Mouse (Mus musculus) frontal cortex, postnatal 10 days (tissue): ENCODE data around the gene Add3.

ENCODE experiments used
- DNase-seq, 2 experiments: peaks; one replicate each; pipeline ENCODE4 v3.0.0; 2022; ENCODE audit warnings: low spot score in 2 of 2, mixed read lengths in 1 of 2

Gene Add3

GRCm38 (mm10) chr19:53130399-53131175 is 9.7 kb upstream of the Add3 start:
- no peak for DNase-seq

- DNase-seq, result no peak
Measured at GRCm38 (mm10) chr19:53132471-53132870, 7.8 kb upstream of the Add3 start.

GRCm38 (mm10) chr19:53136336-53137090 is 3.7 kb upstream of the Add3 start:
- DNase-seq, result no peak

- DNase-seq, result no peak
Measured at GRCm38 (mm10) chr19:53137116-53137670, 3.0 kb upstream of the Add3 start.

GRCm38 (mm10) chr19:53140804-53141250 is 584 bp downstream of the Add3 start:
- DNase-seq, result no peak

GRCm38 (mm10) chr19:53141251-53142072 is 1.2 kb downstream of the Add3 start:
- peak; percentile 58 to 61 for DNase-seq

GRCm38 (mm10) chr19:53142190-53143107 is 2.2 kb downstream of the Add3 start:
- DNase-seq, result peak; percentile 98 to 100

GRCm38 (mm10) chr19:53143108-53143971 is 3.1 kb downstream of the Add3 start:
- peak in 1 of 2 experiments; percentile 33 for DNase-seq

GRCm38 (mm10) chr19:53145075-53145474 is 4.8 kb downstream of the Add3 start:
- no peak for DNase-seq

- no peak for DNase-seq
Measured at GRCm38 (mm10) chr19:53149381-53149780, 9.1 kb downstream of the Add3 start.

- DNase-seq, result no peak
Measured at GRCm38 (mm10) chr19:53152451-53152850, 12.2 kb downstream of the Add3 start.

- DNase-seq, result no peak
Measured at GRCm38 (mm10) chr19:53153096-53153495, 12.9 kb downstream of the Add3 start.

- DNase-seq, result no peak
Measured at GRCm38 (mm10) chr19:53154156-53154555, 13.9 kb downstream of the Add3 start.

- DNase-seq, result no peak
Measured at GRCm38 (mm10) chr19:53156361-53156760, 16.1 kb downstream of the Add3 start.

GRCm38 (mm10) chr19:53157176-53157575 is 16.9 kb downstream of the Add3 start:
- no peak for DNase-seq

- DNase-seq, result no peak
Measured at GRCm38 (mm10) chr19:53159351-53159750, 19.1 kb downstream of the Add3 start.

- DNase-seq, result no peak
Measured at GRCm38 (mm10) chr19:53162927-53163326, 22.7 kb downstream of the Add3 start.

GRCm38 (mm10) chr19:53164645-53165044 is 24.4 kb downstream of the Add3 start:
- no peak for DNase-seq
